Comparison of ENCODE assay signal across 16 mouse cellular contexts in genomic region chr10:116674348-116674747, GRCm38 (mm10).
DNase-seq lines count a peak whose midpoint lies in the region; ATAC-seq and TF ChIP-seq lines count a peak whose summit lies in the region.
"Had no signal": no experiment of that assay in that cellular context is flagged by ENCODE, and none has a peak within 500 bp of the region (broad histone marks: within the 10 kb centered on the region; RNA-seq: fewer than 3 reads in every experiment).

No protein-coding gene starts in this region.

- H3K4me2 ChIP-seq in heart, embryonic 12.5 days: no peak overlapping the region
- H3K4me2 ChIP-seq: forebrain, embryonic 12.5 days; neural tube, embryonic 15.5 days had no signal

- WGBS in heart, embryonic 12.5 days: 68% methylated on average over 2 of the region's 2 CpGs

- TF ChIP-seq CTCF in E14TG2a.4 (conservative IDR thresholded peaks at IDR 0.05; ENCODE audit: low read length): no peak

- H3K27ac ChIP-seq in heart, embryonic 12.5 days (ENCODE audit: poor library complexity, severe bottlenecking): no peak overlapping the region
- H3K27ac ChIP-seq: forebrain, embryonic 12.5 days; gastrocnemius, adult 2 months; heart, embryonic 10.5 days; neural tube, embryonic 15.5 days had no signal

- DNase-seq in A20 (ENCODE audit: low read depth, low spot score) (peak; percentile 92), ZHBTc4 (ENCODE audit: low read depth, low spot score) (peak; percentile 84)
- no peak for DNase-seq in right cerebral cortex, adult 2 months (ENCODE audit: low spot score in 2 of 2)
- DNase-seq in heart, postnatal 14 days: no peak
- DNase-seq: adrenal gland, postnatal 36 days; cerebellum, postnatal 25 days; gastrocnemius, adult 2 months; liver, postnatal 0 days; right cerebral cortex, adult 18-20 months had no signal

- 0 out of 2 replicates have a peak, but pooled peaks cover 4% of the 10 kb centered on the region for H3K36me3 ChIP-seq in E14TG2a.4 (ENCODE audit: insufficient read depth, low read length)
- no peaks in the 10 kb centered on the region for H3K36me3 ChIP-seq in heart, embryonic 12.5 days
- H3K36me3 ChIP-seq: forebrain, embryonic 12.5 days; heart, embryonic 10.5 days; neural tube, embryonic 15.5 days had no signal

- intact Hi-C loops in heart, postnatal 14 days (cut with DNase I): no loop called here

- peaks cover 17% of the 10 kb centered on the region for H3K4me1 ChIP-seq in E14TG2a.4 (replicated peaks; ENCODE audit: low read depth, low read length)
- H3K4me1 ChIP-seq in heart, embryonic 12.5 days (replicated peaks): no peaks in the 10 kb centered on the region
- H3K4me1 ChIP-seq: forebrain, embryonic 12.5 days; heart, embryonic 10.5 days; neural tube, embryonic 15.5 days had no signal

- ATAC-seq in megakaryocyte, adult 5-6 weeks (ENCODE audit: poor library complexity, severe bottlenecking): peak; percentile 54
- ATAC-seq in heart, embryonic 12.5 days (ENCODE audit: insufficient number of reproducible peaks, low FRiP score): no peak
- ATAC-seq: intestine, postnatal 0 days; liver, postnatal 0 days had no signal

- H3K27me3 ChIP-seq in E14TG2a.4 (ENCODE audit: insufficient read depth, low read length): no peaks in the 10 kb centered on the region
- H3K27me3 ChIP-seq in heart, embryonic 12.5 days (replicated peaks): no peaks in the 10 kb centered on the region
- H3K27me3 ChIP-seq: forebrain, embryonic 12.5 days; neural tube, embryonic 15.5 days had no signal

- 0 out of 2 replicates have a peak, but pooled peaks cover 3% of the 10 kb centered on the region for H3K9me3 ChIP-seq in E14TG2a.4 (ENCODE audit: low read length)
- H3K9me3 ChIP-seq in heart, embryonic 12.5 days (replicated peaks): no peaks in the 10 kb centered on the region
- H3K9me3 ChIP-seq: forebrain, embryonic 12.5 days; heart, embryonic 10.5 days; neural tube, embryonic 15.5 days had no signal

- H3K9ac ChIP-seq in heart, embryonic 12.5 days: no peak overlapping the region
- H3K9ac ChIP-seq: forebrain, embryonic 12.5 days; liver, postnatal 0 days; neural tube, embryonic 15.5 days had no signal

- H3K4me3 ChIP-seq in E14TG2a.4 (replicated peaks; ENCODE audit: low read length): peak overlapping the region; percentile 67
- H3K4me3 ChIP-seq in heart, embryonic 12.5 days: no peak overlapping the region
- H3K4me3 ChIP-seq: forebrain, embryonic 12.5 days; gastrocnemius, adult 2 months; heart, embryonic 10.5 days; neural tube, embryonic 15.5 days had no signal

Comparison
In these comparisons a context has a peak if more than half of its experiments do, and no peak if none do; other contexts are left out.
1. DNase-seq: peak in A20 (single experiment) and ZHBTc4 (single experiment); none in right cerebral cortex, adult 2 months (0 of 2) and heart, postnatal 14 days (0 of 2).